Mouse (Mus musculus) ES-E14 (cell line): ENCODE results near the gene Tdrd9. TPM values are rescaled to one million over a fixed set of nuclear protein-coding genes. Genes with fewer than 3 reads are reported as not detected.
A peak's percentile ranks its signal among the peaks of the same experiment; 100 is the strongest.

Experiments used
- DNase-seq: peaks from one replicate; pipeline ENCODE4 v3.0.0-alpha.2; 2013; ENCODE audit warnings: low read depth, low spot score
- H3K27ac ChIP-seq: 2 replicates; pipeline ENCODE4 v1.5.1; 2012; ENCODE audit warnings: low read depth, mild to moderate bottlenecking, low read length, moderate library complexity, mixed read lengths; ENCODE audit not compliant: poor library complexity, insufficient read depth, severe bottlenecking
- H3K36me3 ChIP-seq: 2 replicates; pipeline ENCODE4 v1.6.1; 2012; ENCODE audit warnings: mild to moderate bottlenecking, low read length, moderate library complexity, mixed read lengths; ENCODE audit not compliant: control insufficient read depth, poor library complexity, insufficient read depth, severe bottlenecking
- H3K4me1 ChIP-seq, 2 experiments: fragments of 150-350 bp in 1 of 2; sonication (generic) in 1 of 2; 2 replicates each; pipeline ENCODE4 v1.6.1; 2012; ENCODE audit warnings: low read length in 2 of 2, mild to moderate bottlenecking in 1 of 2, mixed read lengths in 1 of 2; ENCODE audit not compliant: control insufficient read depth in 2 of 2, insufficient read depth in 2 of 2, poor library complexity in 1 of 2
- H3K4me3 ChIP-seq, 2 experiments: fragments of 150-350 bp in 1 of 2; sonication (generic) in 1 of 2; 2 replicates each; pipeline ENCODE4 v1.5.1; 2012; ENCODE audit warnings: low read length in 2 of 2, low read depth in 1 of 2, mild to moderate bottlenecking in 1 of 2, mixed read lengths in 1 of 2; ENCODE audit not compliant: insufficient read depth in 1 of 2, poor library complexity in 1 of 2, severe bottlenecking in 1 of 2
- H3K9ac ChIP-seq: 2 replicates; pipeline ENCODE4 v1.6.1; 2012; ENCODE audit warnings: low read depth, mild to moderate bottlenecking, low read length, mixed read lengths; ENCODE audit not compliant: poor library complexity, insufficient read depth, severe bottlenecking
- H3K9me3 ChIP-seq: fragments of 150-350 bp; sonication (generic); 2 replicates; pipeline ENCODE4 v1.6.1; 2012; ENCODE audit warnings: low read depth, mild to moderate bottlenecking, low read length; ENCODE audit not compliant: control insufficient read depth, insufficient read depth
- CHD2 ChIP-seq: IDR thresholded peaks from 2 replicates; pipeline ENCODE4 v1.6.1; 2014; ENCODE audit warnings: mild to moderate bottlenecking, low read depth, low read length, inconsistent platforms
- HCFC1 ChIP-seq: IDR thresholded peaks from 2 replicates; pipeline ENCODE4 v1.6.1; 2012; ENCODE audit warnings: low read length, inconsistent platforms, borderline replicate concordance; ENCODE audit not compliant: insufficient read depth
- MAFK ChIP-seq: IDR thresholded peaks from 2 replicates; pipeline ENCODE4 v1.6.1; 2014; ENCODE audit warnings: mild to moderate bottlenecking, low read depth, low read length, inconsistent platforms; ENCODE audit not compliant: insufficient read depth
- ZC3H11A ChIP-seq: IDR thresholded peaks from 2 replicates; pipeline ENCODE4 v1.6.1; 2012; ENCODE audit warnings: low read depth, mild to moderate bottlenecking, inconsistent platforms, low read length, borderline replicate concordance
- ZNF384 ChIP-seq: IDR thresholded peaks from 2 replicates; pipeline ENCODE4 v1.6.1; 2012; ENCODE audit warnings: low read depth, low read length, inconsistent platforms
- in situ Hi-C, 2 experiments: fragments of 600-800 bp; cut with MboI; formaldehyde crosslinking; loops; one replicate each; pipeline ENCODE4 v1.15.1; 2025; ENCODE audit warnings: low sequenced_read_pairs in 2 of 2, inconsistent platforms in 1 of 2; ENCODE audit not compliant: unreplicated experiment in 2 of 2
- total RNA-seq: library from RNA; depleted of rRNA; stranded (reverse); fragments of 300-350 nt; gene quantifications from 2 replicates; pipeline ENCODE4 v1.2.3, GENCODE M21; 2012

Gene Tdrd9
- total RNA-seq, 1 experiment: 0.67 TPM

DNA sequence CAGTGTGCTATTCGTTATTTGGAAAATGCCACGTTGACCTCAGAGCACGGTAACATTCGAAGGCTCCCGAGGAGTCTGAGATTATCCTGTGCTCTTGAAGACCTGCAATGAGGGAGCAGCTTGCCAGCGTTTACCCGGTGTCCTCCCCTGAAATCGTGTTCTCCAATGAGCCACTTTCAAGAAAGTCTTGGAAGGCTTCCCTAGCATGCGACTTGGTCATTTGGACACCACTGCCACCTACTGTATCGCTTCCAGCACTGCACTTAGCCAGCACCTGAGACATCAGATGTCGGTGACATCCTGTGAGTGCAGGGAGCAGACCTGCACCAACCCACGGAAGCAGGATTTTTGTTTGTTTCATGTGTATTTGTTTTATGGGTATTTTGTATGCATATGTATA lies 119.7 kb downstream of the Tdrd9 start:
- in situ Hi-C loops: no loop called here
- DNase-seq: peak; percentile 58

DNA sequence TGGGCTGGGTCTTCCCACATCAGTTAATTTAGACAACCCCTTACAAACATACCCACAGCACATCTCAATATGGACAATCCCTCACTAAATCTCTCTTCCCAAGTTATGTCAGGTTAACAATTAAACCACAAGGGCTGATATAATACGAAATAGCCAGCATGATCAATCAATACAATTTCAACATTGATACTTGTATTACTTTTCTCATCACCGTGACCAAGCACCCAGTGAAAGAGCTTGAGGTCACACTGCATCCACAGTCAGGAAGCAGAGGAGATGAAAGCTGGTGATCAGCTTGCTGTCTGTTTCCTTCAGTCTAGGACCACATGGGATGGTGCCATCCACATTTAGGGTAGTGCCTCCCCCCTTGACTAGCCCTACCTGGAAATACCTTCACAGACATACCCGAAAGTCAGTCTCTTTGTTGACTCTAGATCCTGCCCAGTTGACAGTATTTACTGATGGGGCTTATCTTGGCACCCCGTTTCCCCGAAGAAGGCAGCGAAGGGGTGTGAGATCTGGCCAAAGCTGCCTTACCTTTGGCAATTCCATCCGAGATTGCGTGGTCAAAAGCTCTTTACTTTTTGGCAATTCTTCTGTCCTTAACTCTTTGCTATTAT lies 123.0 kb downstream of the Tdrd9 start:
- H3K4me1 ChIP-seq: no peaks in the 10 kb centered on the region
- H3K9ac ChIP-seq: no peak overlapping the region
- in situ Hi-C loops: no loop called here
- H3K9me3 ChIP-seq: no peaks in the 10 kb centered on the region
- no peak for DNase-seq
- TF ChIP-seq ZNF384 (no peak), MAFK (no peak), ZC3H11A (no peak), CHD2 (no peak), HCFC1 (no peak)
- H3K27ac ChIP-seq: no peak overlapping the region
- no peaks in the 10 kb centered on the region for H3K36me3 ChIP-seq
- no peak overlapping the region for H3K4me3 ChIP-seq

More for the DNA sequence above, 119.7 kb downstream of the Tdrd9 start:
- no peaks in the 10 kb centered on the region for H3K4me1 ChIP-seq
- H3K9ac ChIP-seq: no peak overlapping the region
- no peak overlapping the region for H3K27ac ChIP-seq
- no peak for TF ChIP-seq MAFK
- no peak for TF ChIP-seq ZNF384
- TF ChIP-seq ZC3H11A: peak; percentile 80
- TF ChIP-seq CHD2: no peak
- no peak for TF ChIP-seq HCFC1
- H3K9me3 ChIP-seq: no peaks in the 10 kb centered on the region
- no peak overlapping the region for H3K4me3 ChIP-seq
- H3K36me3 ChIP-seq: no peaks in the 10 kb centered on the region

- no peak overlapping the region for H3K9ac ChIP-seq
- H3K27ac ChIP-seq: no peak overlapping the region
- TF ChIP-seq ZC3H11A (no peak), MAFK (no peak), HCFC1 (no peak), CHD2 (no peak), ZNF384 (no peak)
- H3K4me3 ChIP-seq: no peak overlapping the region
- no peak for DNase-seq
- no peaks in the 10 kb centered on the region for H3K4me1 ChIP-seq
- H3K36me3 ChIP-seq: no peaks in the 10 kb centered on the region
- H3K9me3 ChIP-seq: no peaks in the 10 kb centered on the region
- in situ Hi-C loops: no loop called here
These were observed 124.8 kb downstream of the Tdrd9 start for GRCm38 (mm10) chr12:112096051-112096732.

GRCm38 (mm10) chr12:112096733-112097117 lies 125.4 kb downstream of the Tdrd9 start:
- no peak overlapping the region for H3K27ac ChIP-seq
- no peaks in the 10 kb centered on the region for H3K4me1 ChIP-seq
- no peak overlapping the region for H3K9ac ChIP-seq
- no peak overlapping the region for H3K4me3 ChIP-seq
- H3K36me3 ChIP-seq: no peaks in the 10 kb centered on the region
- DNase-seq: no peak
- in situ Hi-C loops: no loop called here
- TF ChIP-seq HCFC1 (no peak), ZC3H11A (no peak), ZNF384 (no peak), MAFK (no peak), CHD2 (no peak)
- H3K9me3 ChIP-seq: no peaks in the 10 kb centered on the region
